Mouse (Mus musculus) thymus, adult 18-20 months (tissue): ENCODE results near the gene Hopx.
"Not testable (repeated sequence)": the region's sequence is repeated elsewhere in the genome, so short reads cannot be mapped to it uniquely, and the experiment has no call there.

ENCODE experiments used
- DNase-seq, 2 experiments: peaks; one replicate each; pipeline ENCODE4 v3.0.0; 2022; ENCODE audit warnings: mixed read lengths in 2 of 2

Gene Hopx

DNA sequence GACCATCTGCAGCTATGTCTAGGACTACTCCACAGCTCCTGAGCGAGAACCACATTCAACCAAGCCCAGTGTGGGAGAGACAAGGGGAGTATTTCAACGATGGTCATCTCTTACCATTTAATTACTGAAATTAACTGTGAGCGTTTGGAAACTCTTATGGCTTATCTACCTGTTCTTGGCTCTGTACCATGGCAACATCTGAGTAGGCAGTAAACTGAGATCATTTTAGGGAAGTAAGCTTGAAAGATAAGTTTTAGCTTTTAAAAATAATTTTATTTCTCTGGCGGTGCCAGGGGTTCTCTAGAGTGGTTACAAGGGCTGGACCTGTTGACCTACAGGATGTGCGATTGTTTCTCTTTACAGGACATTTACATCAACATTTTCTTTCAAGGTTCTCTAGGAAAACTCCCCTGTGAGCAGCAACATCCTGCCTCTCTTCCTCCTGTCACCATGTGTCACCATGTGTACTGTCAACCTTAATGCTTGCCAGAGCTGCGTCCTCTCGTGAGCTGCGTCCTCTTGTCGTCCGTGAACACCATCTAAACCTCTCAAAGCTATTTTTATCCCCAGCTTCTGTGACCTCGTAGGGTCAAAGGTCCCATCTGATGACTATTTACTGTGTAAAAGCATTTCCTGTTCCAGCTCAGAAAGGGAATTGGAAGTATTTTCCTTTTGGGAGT lies 15.5 kb downstream of the Hopx start:
- DNase-seq = no peak

DNA sequence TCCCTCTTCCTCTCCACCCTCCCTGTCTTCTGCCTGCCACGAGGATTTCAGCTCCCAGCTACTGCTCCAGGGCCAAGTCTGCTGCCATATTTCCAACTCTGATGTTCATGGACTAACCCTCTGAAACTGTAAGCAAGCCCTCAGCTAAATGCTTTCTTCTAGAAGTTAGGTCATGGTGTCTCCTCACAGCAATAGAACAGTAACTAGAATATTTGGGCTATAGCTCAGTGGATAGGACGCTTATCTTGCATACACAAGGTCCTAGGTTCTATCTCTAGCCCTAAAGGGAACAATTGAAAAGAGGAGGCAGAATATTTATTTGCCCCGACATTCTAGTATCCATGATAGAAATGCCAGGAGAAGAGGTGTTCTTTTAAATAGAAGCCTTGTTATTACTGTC lies 16.0 kb downstream of the Hopx start:
- DNase-seq = no peak

DNA sequence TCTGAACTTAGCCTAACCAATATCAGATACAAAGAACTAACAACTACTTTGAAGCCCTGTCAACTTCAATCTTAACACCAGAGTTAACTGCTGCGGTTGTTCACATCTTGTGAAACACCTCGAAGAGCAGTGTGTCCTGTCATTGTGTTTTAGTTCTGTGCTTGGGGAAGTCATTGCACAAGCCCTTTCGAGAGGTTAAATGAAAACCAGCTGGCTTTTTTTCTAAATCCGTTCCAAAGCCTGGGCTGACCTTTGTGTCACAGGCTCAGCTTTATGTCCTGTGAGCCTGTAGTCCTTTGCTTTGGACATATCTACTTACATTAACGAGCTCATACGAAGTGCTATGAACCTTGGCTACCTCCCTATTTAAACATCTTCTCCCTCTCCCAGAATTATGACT lies 17.2 kb downstream of the Hopx start:
- no peak for DNase-seq

DNA sequence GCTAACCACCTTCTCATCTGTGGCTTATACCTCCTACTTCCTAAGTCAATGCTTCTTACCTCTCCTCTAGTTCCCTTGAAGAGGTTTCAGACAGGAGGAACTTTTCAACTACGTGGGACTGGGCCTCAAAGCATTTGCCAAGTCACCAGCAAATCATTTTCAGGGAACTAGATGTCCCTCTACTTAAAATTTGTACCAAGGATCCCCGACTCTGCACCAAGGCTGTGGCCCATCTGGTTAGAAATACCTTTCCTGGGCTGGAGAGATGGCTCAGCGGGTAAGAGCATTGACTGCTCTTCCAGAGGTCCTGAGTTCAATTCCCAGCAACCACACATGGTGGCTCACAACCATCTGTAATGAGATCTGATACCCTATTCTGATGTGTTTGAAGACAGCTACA lies 18.7 kb downstream of the Hopx start:
- not testable (repeated sequence) for DNase-seq

DNA sequence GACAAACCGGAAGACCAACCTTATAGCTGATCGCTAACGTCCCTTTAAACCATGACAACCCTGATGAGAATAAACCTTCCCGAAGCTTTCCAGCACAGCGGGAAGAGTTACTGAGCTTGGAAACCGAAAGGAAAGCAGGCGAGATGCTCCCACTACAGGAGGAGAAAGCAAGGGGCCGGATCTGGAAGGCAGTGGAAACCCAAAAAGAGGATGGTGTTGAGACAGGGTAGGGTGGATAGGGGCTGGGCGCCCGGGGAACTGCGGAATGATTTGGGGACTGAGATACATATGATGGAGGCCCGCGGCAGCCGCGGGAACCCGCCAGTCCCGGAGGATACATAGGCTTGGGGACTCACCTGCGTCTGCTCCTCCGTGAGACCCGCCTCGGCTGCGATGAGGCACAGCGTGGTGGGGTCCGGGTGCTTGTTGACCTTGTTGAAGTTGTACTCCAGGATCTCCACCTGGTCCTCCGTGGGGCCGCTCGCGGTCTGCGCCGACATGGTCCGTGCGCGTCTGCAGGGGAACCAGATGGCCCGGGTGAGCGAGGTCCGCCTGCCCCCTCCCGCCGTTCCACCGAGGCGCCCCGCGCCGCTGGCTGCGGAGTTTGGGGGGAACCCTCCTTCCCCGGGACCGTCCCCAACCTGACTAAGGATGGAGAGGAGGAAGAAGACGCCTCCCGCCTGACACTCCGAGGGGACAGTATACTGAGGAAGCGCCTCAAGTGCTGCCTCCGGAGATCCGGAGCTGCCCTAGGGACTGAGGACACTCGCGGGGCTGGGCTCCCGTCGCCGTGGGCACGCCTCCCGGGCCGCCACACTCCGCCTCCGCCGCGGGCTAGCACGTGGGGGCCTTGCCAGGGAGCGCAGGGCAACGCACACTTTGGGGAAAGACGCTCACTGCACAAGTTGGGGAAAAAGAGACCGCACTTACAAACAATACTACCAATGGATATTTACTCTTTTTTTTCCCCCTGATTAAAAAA lies 20.1 kb downstream of the Hopx start:
- DNase-seq = peak; percentile 25 to 34

DNA sequence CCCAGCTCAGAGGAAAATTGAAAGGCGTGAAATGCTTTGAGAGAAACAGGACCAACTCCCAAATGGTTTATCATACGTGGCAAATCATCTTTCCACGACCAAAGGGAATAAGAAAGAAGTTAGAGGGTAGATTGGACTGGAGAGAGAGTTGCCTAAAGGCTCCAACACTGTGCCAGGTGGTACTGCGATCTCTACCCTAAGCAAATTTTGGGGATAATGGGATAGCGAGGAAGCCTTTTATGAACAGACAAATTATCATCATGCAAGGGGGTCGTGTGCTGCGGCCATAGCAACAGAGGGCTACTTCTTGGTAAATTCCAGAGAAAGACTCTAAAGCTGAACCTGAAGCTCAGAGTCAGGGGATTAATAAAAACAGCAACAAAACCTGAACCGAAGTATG lies 21.0 kb downstream of the Hopx start:
- DNase-seq = no peak

DNA sequence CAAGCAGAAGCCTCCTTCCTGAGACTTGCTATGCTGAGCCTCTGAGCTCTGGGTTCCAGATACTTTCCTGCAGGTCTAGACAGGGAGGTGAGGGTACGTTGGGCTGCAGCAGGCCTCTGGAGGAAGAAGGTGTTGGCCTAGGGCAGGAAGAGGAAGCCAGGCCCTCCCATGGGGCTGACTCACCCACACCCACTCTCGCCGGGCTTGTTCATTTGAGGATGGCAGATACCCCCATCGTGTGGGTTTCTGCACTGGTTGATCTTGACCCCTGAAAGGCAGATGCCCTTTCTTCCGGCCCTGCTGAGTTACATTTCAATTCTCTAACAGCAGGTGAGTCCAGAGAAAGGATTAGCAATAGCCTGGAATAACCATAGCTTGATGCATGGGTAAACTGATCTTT lies 22.4 kb downstream of the Hopx start:
- no peak for DNase-seq

DNA sequence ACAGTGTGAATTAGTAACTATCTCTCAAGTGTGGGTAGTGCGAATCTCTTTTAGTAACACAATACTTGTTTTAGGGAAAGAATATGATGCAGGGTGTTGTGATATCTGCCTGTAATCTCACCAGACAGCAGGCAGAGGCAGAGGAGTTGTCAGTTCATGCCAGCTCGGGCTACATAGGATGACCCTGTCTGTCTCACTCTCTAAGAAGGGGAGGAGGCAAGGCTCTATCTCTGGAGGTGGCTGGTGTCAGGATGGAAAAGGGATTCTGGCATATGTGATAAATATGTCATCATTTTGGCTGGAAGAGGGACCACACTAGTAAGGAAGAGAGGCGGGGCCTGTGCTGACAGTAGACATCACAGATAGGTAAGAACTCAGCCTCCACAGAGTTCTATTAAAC lies 23.0 kb downstream of the Hopx start:
- DNase-seq = no peak

DNA sequence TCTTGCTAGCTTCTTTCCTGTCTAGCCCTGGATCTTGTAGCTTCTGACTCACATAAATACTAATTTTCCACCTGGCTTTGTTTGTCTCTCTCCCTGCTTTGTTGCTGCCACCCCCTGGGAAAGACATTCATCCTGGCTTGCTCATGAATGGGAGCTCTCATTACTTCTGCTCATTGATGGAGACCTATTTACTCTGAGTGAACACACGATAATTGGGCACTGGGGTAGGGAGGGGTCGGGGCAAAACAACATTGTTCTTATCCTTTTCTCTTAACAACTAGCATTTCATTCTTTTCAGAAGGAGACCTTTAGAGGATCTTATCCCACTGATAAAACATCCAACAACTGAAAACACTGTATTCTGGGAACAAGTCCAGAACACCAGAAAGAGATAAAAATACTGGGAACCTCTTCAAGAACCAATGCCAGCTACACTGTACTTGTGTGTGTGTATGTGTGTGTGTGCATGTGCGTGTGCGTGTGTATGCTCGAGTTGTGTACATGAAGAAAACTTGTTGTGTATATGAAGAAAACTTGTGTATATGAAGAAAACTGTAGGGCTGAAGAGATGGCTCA lies 24.3 kb downstream of the Hopx start:
- DNase-seq = no peak

DNA sequence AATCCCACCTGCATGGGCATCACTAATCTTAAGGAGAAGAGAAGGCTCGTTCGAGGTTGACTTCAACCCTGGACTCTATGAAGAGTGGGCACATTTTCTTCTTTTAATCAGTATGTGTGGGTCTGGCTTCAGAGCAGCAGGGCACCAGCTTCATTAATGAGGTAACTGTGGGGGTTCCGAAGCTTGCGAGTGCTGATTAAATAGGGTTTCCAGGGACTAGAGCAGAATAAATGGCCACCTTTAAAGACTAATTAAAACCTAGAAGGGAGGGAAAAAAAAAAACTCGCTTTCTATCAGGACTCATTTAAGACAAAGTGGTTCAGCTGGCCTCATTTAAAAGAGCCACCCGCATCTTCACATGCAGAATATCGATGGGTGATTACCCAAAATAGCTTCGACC lies 25.0 kb downstream of the Hopx start:
- DNase-seq = no peak

DNA sequence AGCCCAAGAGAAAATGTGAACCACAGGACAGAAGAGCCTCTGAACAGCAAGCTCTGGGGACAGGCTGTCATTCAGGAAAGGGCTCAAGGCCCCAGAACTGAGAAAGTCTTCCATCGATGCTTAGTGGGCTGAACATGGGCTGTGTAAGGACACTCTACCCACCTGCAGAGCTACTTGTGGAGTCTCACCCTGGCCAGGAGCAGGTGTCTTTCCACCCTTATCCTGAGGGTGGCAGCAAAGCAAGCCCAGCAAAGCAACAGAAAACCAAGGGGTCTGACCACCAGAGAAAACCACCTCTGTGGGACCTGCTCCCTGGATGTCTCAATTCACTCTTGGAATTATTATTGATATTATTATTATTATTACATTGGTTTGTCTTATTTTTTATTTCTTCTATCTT lies 25.6 kb downstream of the Hopx start:
- DNase-seq = peak in 1 of 2 experiments; percentile 16

DNA sequence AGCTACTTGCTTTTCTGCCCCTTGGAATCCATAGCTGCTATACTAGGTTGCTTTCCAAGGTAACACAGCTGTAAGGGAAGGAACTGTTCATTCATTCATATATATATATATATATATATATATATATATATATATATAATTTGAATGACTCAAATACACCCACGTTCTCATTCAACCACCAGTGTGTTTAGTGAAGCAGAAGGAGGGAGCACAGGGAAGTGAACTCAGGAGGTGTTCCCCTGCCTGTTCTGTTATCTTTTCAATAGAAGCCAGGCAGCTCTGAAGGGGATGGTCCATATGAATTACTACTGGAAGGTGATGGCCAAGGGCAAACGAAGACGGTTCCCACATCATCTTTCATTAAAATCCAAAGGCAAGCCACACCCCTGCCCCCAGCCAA lies 27.8 kb downstream of the Hopx start:
- DNase-seq = no peak

DNA sequence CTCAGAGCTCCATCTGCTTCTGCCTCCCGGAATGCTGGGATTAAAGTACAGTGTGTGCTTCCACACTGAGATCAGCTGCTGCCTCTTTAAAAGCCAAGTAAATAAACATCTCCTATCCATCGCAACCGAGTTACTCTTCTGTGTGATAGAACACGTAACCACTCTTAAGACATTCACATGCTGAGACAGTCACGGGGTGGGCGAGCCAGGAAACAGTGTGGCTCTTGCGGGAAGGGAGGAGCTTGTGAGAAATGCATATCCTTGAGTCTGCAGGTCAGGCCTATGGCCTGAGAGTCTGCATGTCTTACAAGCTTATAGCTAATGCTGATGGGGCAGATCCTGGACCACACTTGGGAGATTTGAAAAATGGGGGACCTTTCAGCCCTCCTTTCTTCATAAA lies 28.4 kb downstream of the Hopx start:
- DNase-seq = no peak

DNA sequence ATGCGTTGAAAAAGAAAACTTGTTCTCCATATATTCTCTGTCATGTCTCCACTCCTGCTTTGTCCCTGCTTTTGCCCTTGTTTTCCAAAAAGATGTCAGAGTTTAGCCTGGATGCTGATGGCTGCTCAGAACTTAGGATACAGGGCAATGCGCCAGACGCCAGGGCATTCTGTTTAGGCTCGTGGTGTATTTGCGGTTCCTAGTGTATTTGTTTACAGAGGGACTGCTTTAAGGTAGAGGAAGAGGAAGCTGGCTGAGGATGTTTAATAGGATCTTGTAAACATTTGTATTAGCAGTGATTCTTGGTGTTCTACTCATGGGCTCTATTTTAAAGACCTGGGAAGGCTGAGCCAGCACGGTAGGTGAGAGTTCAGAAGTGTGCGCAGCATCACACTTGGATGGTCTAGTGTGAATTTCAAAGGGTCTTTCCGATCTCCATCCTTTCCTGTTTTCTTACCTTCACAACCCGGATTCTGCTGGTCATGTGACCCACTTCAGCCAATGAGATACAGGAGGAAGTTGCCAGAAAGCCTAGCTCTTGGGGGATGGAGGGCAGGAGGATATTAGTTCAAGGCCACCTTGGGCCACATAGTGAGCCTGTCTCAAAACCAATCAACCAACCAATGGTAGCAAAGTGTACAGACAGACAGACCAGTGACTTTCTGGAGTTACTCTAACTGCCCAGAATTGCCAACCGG lies 29.0 kb downstream of the Hopx start:
- DNase-seq = no peak

DNA sequence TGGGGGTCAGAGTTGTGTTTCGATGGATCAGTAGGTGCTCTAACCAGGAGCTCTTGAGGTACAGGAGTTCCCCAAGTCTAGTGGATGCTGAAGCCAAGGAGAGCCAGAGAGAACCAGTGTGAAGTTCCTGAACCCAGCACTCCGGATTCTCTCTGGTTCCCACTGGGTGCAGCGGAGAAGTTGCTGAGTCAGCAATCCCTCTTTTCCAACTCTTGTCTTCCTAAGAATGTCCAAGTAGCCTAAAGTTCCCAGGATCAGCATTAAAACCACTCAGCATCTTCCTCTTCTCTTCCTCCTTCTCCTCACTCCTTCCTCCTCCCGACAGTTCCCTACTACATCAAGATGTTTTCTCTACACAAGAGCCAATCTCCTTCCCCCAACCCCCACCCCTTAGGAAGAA lies 30.5 kb downstream of the Hopx start:
- DNase-seq = no peak

DNA sequence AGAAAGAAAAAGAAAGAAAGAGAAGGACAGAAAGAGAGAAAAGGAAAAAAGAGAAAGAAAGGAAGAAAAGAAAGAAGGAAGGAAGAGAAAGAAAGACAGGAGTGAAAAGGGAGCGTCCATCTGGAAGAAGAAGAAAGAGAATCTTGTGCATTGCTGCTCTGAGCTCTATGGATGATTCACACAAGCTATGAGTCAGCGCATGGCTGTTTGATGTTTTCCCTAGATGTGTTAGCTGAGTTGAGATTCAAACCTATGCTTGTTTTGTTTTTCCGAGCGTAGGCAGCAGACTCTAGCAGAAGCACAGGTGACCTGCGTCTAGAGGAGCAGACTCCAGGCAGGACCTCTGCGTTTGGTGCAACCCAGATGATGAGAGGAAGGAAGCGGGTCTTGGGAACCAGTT lies 32.2 kb downstream of the Hopx start:
- DNase-seq = no peak

DNA sequence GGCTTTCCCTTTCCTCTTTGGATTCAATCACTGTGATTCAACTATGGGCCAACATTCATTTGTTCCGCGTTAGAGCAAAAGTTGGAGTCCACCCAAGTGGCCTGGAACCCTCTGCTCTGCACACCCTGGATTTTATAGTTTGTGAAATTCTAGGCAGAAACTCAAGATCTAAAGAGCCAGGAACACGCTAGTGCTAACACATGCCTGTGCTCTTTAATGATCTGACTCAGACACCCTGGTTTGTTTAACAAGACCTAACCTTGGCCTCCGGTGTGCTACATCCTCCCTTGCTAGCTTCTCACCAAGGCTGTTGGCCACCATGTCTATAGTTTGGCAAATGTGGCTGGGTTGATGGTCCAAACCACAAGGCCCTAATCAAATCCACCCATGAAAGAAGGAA lies 34.2 kb downstream of the Hopx start:
- no peak for DNase-seq

DNA sequence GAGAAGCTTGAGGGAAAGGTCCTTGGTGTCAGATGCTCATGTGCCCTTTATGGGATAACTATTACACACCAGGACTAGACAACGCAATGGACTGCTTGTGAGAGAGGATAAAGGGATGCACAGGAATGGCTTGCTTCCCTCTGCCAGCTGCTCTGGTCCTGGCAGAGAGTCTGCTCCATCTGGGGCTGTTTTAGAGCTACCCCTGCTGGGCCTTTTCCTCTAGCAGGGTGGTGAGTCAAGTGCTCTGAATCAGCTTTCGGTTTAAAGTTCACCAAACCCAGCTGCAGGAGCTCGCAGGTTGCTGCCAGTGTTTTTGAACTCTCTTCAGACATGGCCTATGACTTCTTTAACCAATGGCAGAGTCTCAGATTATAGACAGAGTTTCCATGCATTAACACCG lies 39.0 kb downstream of the Hopx start:
- no peak for DNase-seq

DNA sequence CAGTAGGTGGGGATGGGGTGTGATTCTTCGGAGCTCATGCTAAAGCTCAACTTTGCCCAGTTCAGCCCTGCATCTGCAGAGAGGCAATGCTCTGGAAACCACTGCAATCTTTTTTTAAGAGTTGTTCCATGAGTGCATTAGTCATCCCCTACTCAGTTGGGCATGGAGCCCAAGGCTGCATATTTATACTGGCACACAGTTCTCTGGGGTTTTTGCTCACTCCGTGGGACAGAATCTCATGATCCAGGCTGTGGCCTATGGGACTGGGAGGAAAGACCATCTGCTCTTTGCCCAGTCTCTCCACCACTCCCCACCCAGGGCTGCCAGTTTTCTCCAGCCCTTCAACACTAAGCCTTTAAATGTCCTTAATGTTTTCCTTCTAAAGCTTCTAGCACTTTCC lies 40.0 kb downstream of the Hopx start:
- no peak for DNase-seq

DNA sequence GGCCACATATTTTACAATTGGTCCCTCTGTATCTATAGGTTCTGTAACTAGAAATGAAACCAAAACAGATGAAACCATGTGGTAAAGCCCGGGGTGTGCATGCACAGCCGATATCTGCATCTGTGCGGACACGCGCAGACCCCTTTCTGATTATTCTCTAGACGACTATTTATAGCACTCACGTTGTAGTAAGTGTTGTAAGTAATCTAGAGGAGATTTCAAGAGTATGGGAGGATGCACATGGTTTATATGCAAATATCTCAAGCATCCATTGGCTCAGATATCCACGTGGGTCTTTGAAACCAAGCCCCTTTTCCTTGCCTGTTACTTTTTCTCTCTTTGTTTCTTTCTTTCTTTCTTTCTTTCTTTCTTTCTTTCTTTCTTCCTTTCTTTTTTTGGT lies 41.1 kb downstream of the Hopx start:
- DNase-seq = no peak

DNA sequence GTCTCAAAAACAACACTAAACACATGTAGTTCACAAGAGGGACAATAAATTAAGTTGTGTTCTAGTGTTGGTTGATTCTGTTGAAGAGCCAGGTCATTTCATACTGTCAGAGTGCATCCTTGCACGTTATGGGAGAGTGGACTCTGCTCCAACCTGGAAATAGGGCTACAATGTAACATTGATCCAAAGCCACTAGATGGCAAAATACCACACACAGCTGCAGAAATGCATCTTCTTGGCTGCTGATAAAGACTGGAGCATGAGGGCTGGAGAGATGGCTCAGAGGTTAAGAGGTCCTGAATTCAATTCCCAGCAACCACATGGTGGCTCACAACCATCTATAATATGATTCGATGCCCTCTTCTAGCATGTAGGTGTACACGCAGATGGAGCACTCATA lies 43.3 kb downstream of the Hopx start:
- no peak for DNase-seq

DNA sequence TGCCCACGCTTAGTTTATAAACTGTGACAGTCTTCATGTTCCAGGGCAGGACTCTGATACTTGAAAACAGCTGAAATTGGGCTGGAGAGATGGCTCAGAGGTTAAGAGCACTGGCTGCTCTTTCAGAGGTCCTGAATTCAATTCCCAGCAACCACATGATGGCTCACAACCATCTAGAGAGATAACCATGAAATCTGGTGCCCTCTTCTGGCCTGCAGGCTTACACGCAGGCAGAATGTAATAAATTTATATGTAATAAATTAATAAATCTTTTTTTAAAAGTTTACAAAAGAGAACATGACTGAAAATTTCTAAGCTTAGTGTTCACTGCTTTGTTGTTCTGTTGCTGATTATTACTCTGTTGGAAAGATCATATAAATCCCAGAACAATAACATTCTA lies 43.9 kb downstream of the Hopx start:
- DNase-seq = no peak

DNA sequence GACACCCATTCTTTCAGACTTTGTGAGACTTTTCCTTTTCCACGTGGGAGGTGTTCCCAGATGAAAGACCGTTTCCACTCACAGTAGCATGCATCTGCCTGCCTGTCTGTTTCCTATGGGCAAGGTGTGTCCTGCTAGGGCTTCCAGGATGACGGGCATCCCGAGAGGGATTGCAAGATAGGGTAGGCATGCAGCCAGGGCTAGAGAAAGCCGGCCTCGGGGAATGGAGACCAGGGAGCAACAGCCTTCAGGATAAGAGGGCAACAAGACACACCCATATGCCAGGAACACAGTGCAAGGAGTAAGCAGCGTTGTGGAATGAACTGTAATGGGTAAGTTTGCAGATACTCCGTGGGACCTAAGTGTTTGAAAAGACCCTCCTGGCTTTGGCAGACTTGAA lies 47.6 kb downstream of the Hopx start:
- no peak for DNase-seq
